Mouse (Mus musculus) midbrain, embryonic 14.5 days (tissue): Measurements from ENCODE around the gene Zfp414. TPM values are rescaled to one million over a fixed set of nuclear protein-coding genes. Genes with fewer than 3 reads are reported as not detected.
"Not testable (repeated sequence)": the region's sequence is repeated elsewhere in the genome, so short reads cannot be mapped to it uniquely, and the experiment has no call there.

ENCODE experiments used
- ATAC-seq: fragments of 200-750 bp; cut with Nextera tagmentation; 2 replicates; pipeline ENCODE4 v1.8.0; 2017; ENCODE audit warnings: moderate number of reproducible peaks, moderate library complexity; ENCODE audit not compliant: low FRiP score, low TSS enrichment
- DNase-seq: peaks from one replicate; pipeline ENCODE4 v3.0.0-alpha.2; 2015
- H3K27ac ChIP-seq: fragments of 300-500 bp; sonication (generic); replicated peaks from 2 replicates; pipeline ENCODE4 v1.5.1; 2014; ENCODE audit warnings: mild to moderate bottlenecking, low read depth, low read length, moderate library complexity
- H3K27me3 ChIP-seq: fragments of 300-500 bp; sonication (generic); 2 replicates; pipeline ENCODE4 v1.6.1; 2014; ENCODE audit warnings: low read length, control low read depth, mixed read lengths; ENCODE audit not compliant: control insufficient read depth, insufficient read depth
- H3K36me3 ChIP-seq: fragments of 300-500 bp; sonication (generic); 2 replicates; pipeline ENCODE4 v1.6.1; 2014; ENCODE audit warnings: low read length, control low read depth; ENCODE audit not compliant: control insufficient read depth, insufficient read depth
- H3K4me1 ChIP-seq: fragments of 300-500 bp; sonication (generic); 2 replicates; pipeline ENCODE4 v1.6.1; 2014; ENCODE audit warnings: mild to moderate bottlenecking, antibody characterized with exemption, low read length, control low read depth; ENCODE audit not compliant: control insufficient read depth, insufficient read depth
- H3K4me2 ChIP-seq: fragments of 300-500 bp; sonication (generic); 2 replicates; pipeline ENCODE4 v1.6.1; 2014; ENCODE audit warnings: mild to moderate bottlenecking, low read length, moderate library complexity
- H3K4me3 ChIP-seq: fragments of 300-500 bp; sonication (generic); replicated peaks from 2 replicates; pipeline ENCODE4 v1.5.1; 2014; ENCODE audit warnings: low read depth, low read length
- H3K9ac ChIP-seq: fragments of 300-500 bp; sonication (generic); replicated peaks from 2 replicates; pipeline ENCODE4 v1.6.1; 2014; ENCODE audit warnings: mild to moderate bottlenecking, low read length, moderate library complexity
- H3K9me3 ChIP-seq: fragments of 300-500 bp; sonication (generic); 2 replicates; pipeline ENCODE4 v1.6.1; 2016; ENCODE audit warnings: low read length, control low read depth, mixed read lengths; ENCODE audit not compliant: control insufficient read depth
- WGBS: fragments of 180-500 bp; shearing (Covaris S2); extraction: QIAGEN DNeasy Blood & Tissue Kit; methylation state at CpG from one replicate; pipeline ENCODE4 v1.1.7; 2014; 5-methylcytosine and 5-hydroxymethylcytosine counted together
- polyA plus RNA-seq: library from polyadenylated mRNA; unstranded; fragments of >200 nt; fragmentation: Nextera tagmentation; extraction: Ambion mirVana; gene quantifications from 2 replicates; pipeline ENCODE4 v1.2.1, GENCODE M21; 2014

The Zfp414 gene
- polyA plus RNA-seq, 1 experiment from 2014 or later: 91.4 TPM

- Histone ChIP-seq H3K4me2 (no peak overlapping the region), H3K27me3 (no peaks in the 10 kb centered on the region), H3K36me3 (no peaks in the 10 kb centered on the region), H3K27ac (no peak overlapping the region), H3K4me3 (no peak overlapping the region), H3K9me3 (no peaks in the 10 kb centered on the region), H3K4me1 (no peaks in the 10 kb centered on the region), H3K9ac (no peak overlapping the region)
- 83% methylated on average over 2 of the region's 2 CpGs for WGBS
- DNase-seq: no peak
- ATAC-seq: no peak
Observed at GRCm38 (mm10) chr17:33607273-33607672, 21.6 kb upstream of the Zfp414 start.

DNA sequence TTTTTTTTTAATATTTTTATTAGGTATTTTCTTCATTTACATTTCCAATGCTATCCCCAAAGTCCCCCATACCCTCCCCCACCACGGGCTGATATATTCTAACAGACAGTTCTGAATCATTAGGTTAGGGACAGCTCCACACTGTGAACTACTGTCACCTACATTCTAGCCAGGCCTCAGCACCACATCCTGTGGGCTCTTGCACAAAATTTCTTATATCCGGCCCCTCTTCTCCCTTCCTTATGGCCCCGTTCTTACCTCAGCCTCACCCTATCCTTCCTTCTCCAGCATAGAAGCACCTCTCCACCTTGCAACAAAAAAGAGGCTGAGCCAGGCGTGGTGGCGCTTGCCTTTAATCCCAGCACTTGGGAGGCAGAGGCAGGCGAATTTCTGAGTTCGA, 18.3 kb upstream of the Zfp414 start:
- DNase-seq: no peak
- no peaks in the 10 kb centered on the region for H3K4me1 ChIP-seq
- H3K9ac ChIP-seq: no peak overlapping the region
- H3K9me3 ChIP-seq: no peaks in the 10 kb centered on the region
- H3K27me3 ChIP-seq: no peaks in the 10 kb centered on the region
- ATAC-seq: no peak
- no peak overlapping the region for H3K4me2 ChIP-seq
- H3K36me3 ChIP-seq: no peaks in the 10 kb centered on the region
- WGBS: 92% methylated on average over 7 of the region's 7 CpGs
- H3K4me3 ChIP-seq: no peak overlapping the region
- H3K27ac ChIP-seq: no peak overlapping the region

DNA sequence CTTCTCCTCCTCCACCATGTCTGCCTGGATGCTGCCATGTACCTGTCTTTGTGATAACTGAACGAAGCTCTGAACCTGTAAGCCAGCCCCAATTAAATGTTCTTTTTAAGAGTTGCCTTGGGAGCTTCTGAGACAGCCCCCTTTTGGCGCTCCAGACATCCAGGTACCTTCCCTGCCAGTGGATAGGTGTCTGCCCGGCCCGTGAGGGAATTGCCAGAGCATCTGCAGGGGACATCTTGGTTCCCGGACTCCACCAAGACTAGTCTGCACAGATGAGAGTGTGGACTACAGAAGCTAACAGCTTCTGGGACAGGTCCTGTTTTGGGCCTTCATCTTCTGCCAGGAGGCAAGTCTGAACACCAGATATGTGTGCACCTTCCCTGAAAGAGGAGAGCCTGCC, 15.2 kb upstream of the Zfp414 start:
- H3K4me2 ChIP-seq, ATAC-seq, H3K36me3 ChIP-seq, DNase-seq, H3K9me3 ChIP-seq, H3K4me3 ChIP-seq, H3K27ac ChIP-seq, H3K27me3 ChIP-seq, H3K9ac ChIP-seq, H3K4me1 ChIP-seq: not testable (repeated sequence)
- 88% methylated on average over 5 of the region's 5 CpGs for WGBS

DNA sequence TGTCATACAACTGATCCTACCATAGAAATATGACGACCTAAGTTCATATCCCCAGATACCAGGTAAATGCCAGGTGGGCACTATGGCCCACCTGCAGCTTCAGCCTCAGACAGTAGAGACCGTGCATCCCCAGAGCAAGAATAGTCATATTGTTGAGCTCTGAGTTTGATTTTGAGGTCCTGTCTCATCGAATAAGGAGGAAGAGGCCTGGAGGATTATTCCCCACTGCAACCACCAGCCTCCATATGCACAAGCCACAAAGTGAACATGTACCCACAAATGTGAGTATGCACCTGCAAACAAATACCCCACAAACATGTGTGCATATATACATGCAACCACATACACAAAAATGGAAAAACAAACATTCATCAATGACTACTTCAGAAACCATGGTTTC, 1.6 kb upstream of the Zfp414 start:
- Histone ChIP-seq H3K4me1 (peaks cover 16% of the 10 kb centered on the region), H3K27ac (no peak overlapping the region), H3K27me3 (no peaks in the 10 kb centered on the region), H3K9me3 (no peaks in the 10 kb centered on the region), H3K36me3 (peaks cover 20% of the 10 kb centered on the region), H3K4me3 (no peak overlapping the region), H3K4me2 (no peak overlapping the region), H3K9ac (no peak overlapping the region)
- ATAC-seq: no peak
- 88% methylated on average over 3 of the region's 3 CpGs for WGBS
- no peak for DNase-seq

DNA sequence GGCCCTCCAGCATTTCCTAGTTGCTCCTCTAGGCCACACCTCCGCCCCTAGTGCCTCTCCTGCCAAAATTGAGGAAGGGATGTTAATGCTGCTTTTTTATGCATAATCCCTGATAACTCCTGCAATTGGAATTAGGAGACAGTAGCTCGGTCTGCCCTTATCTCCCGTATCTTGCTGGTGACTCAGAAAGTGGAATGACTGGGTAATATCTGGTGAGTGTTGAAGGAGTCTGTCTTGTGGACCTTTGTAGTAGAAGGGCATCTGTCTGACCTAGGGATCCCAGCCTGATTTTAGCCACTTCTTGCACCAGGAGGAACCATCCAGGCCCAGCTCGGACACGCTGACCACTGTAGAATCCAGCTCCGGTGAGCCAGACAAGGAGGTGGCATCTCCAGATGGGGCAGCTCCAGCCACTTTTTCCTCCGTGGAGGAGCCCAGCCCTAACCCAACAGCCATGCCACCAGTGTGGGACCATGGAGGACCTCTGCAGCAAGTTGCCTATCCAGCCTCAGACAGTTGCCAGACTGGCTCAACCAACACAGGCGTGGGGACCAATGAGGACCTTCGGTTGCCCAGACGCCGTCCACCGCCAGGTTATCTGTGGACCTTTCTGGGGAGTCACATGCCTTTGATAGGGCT, 716 bp downstream of the Zfp414 start:
- no peak for DNase-seq
- Histone ChIP-seq H3K9ac (peak overlapping the region; percentile 72), H3K27me3 (no peaks in the 10 kb centered on the region), H3K4me1 (peaks cover 16% of the 10 kb centered on the region), H3K4me2 (peak overlapping the region; percentile 61), H3K36me3 (peaks cover 24% of the 10 kb centered on the region), H3K9me3 (no peaks in the 10 kb centered on the region), H3K4me3 (peak overlapping the region; percentile 50), H3K27ac (peak overlapping the region; percentile 96)
- 75% methylated on average over 12 of the region's 12 CpGs for WGBS
- peak; percentile 28; the same call in 1 of the 2 replicates for ATAC-seq

- Histone ChIP-seq H3K9me3 (no peaks in the 10 kb centered on the region), H3K4me2 (peak overlapping the region; percentile 61), H3K36me3 (peaks cover 24% of the 10 kb centered on the region), H3K27ac (no peak overlapping the region), H3K4me3 (peak overlapping the region; percentile 50; the same call in 1 of the 2 replicates), H3K27me3 (no peaks in the 10 kb centered on the region), H3K4me1 (peaks cover 16% of the 10 kb centered on the region), H3K9ac (no peak overlapping the region)
- ATAC-seq: no peak
- no peak for DNase-seq
- WGBS: 80% methylated on average over 13 of the region's 13 CpGs
Observed at GRCm38 (mm10) chr17:33630171-33630895, 1.4 kb downstream of the Zfp414 start.

DNA sequence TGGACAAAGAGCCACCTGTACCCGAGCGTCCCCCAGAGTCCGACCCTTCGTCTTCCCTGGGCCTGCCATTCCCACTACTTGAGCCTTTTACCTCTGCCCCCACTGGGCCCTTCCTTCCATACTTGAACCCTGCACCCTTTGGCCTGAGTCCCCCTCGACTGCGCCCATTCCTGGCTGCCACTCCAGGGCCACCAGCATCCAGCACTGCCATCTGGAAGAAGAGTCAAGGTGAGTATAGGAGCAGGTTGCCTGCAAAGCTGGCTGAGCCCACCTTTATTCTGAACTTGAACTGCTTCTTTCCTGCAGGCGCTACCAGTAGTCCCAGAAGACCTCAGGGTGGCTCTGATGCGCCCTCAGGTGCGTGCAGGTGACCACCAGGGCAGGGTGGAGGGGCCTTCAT, 2.3 kb downstream of the Zfp414 start:
- WGBS: 92% methylated on average over 9 of the region's 9 CpGs
- Histone ChIP-seq H3K9ac (no peak overlapping the region), H3K36me3 (peaks cover 24% of the 10 kb centered on the region), H3K27ac (no peak overlapping the region), H3K27me3 (no peaks in the 10 kb centered on the region), H3K4me3 (no peak overlapping the region), H3K9me3 (no peaks in the 10 kb centered on the region), H3K4me2 (no peak overlapping the region), H3K4me1 (peaks cover 16% of the 10 kb centered on the region)
- ATAC-seq (no peak), DNase-seq (no peak)

DNA sequence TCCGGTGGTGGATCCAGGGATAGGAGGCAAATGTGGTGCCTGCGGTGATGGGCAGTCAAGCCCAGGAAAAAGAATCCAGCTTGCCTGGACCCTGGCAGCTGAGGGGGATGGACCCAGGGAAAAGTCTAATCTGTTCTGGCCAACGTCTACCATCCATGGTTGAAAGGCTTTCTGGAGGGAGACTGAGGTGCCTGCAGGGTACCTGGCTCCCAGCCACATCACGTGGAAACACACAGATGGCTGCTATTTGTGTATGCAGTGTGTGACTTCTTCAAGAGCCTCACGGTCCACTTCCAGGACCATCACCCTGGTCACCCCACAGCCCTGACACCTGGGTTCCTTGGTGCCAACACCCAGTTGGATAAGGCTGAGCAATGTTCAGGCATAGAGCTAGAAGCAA, 2.9 kb downstream of the Zfp414 start:
- ATAC-seq (no peak), DNase-seq (no peak)
- H3K27ac ChIP-seq: no peak overlapping the region

DNA sequence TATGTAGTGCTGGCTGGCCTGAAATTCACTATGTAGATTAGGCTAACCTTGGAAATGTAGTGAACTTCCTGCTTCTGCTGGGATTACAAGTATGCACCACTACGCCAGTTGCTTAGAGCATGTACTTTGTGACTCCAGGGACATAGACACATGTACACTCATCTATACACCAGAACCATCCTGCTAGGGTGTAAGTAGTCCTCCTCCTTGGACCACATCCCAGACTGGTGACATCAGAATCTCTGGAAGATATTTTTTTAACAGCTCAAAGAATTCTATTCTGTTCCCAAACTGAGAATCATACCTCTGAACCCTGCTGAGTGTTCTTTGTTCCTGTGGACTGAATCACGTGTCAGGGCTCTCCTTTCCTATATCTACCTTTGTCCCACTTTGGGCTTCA, 8.1 kb downstream of the Zfp414 start:
- no peaks in the 10 kb centered on the region for H3K9me3 ChIP-seq
- H3K36me3 ChIP-seq: peaks cover 34% of the 10 kb centered on the region
- DNase-seq (no peak), ATAC-seq (no peak)
- H3K27ac ChIP-seq: no peak overlapping the region
- no peaks in the 10 kb centered on the region for H3K27me3 ChIP-seq
- 85% methylated on average over 2 of the region's 2 CpGs for WGBS
- H3K4me3 ChIP-seq: no peak overlapping the region
- H3K4me2 ChIP-seq: no peak overlapping the region
- H3K9ac ChIP-seq: no peak overlapping the region
- H3K4me1 ChIP-seq: 0 out of 2 replicates have a peak, but pooled peaks cover under 1% of the 10 kb centered on the region

More for the DNA sequence above, 2.9 kb downstream of the Zfp414 start:
- Histone ChIP-seq H3K36me3 (peaks cover 24% of the 10 kb centered on the region), H3K4me3 (no peak overlapping the region), H3K4me2 (no peak overlapping the region), H3K9me3 (no peaks in the 10 kb centered on the region), H3K27me3 (no peaks in the 10 kb centered on the region), H3K9ac (no peak overlapping the region), H3K4me1 (peaks cover 16% of the 10 kb centered on the region)
- WGBS: 89% methylated on average over 5 of the region's 5 CpGs
